Mouse (Mus musculus) forebrain, embryonic 10.5 days (tissue): Measurements from ENCODE around the gene Xntrpc. TPM values are rescaled to one million over a fixed set of nuclear protein-coding genes. Genes with fewer than 3 reads are reported as not detected.

ENCODE experiments used
- DNase-seq: peaks from one replicate; pipeline ENCODE4 v3.0.0-alpha.2; 2017; ENCODE audit warnings: low spot score; ENCODE audit errors: extremely low spot score
- H3K27ac ChIP-seq: fragments of 300-500 bp; sonication (generic); 2 replicates; pipeline ENCODE4 v1.5.1; 2016; ENCODE audit warnings: mild to moderate bottlenecking
- H3K27me3 ChIP-seq: fragments of 300-500 bp; sonication (generic); 2 replicates; pipeline ENCODE4 v1.6.1; 2016; ENCODE audit warnings: mild to moderate bottlenecking; ENCODE audit not compliant: poor library complexity, severe bottlenecking
- H3K36me3 ChIP-seq: fragments of 300-500 bp; sonication (generic); replicated peaks from 2 replicates; pipeline ENCODE4 v1.6.1; 2016; ENCODE audit warnings: mild to moderate bottlenecking, moderate library complexity
- H3K4me1 ChIP-seq: fragments of 300-500 bp; sonication (generic); 2 replicates; pipeline ENCODE4 v1.6.1; 2016
- H3K4me3 ChIP-seq: fragments of 300-500 bp; sonication (generic); 2 replicates; pipeline ENCODE4 v1.5.1; 2016; ENCODE audit warnings: mild to moderate bottlenecking, moderate library complexity
- H3K9me3 ChIP-seq: fragments of 300-500 bp; sonication (generic); 2 replicates; pipeline ENCODE4 v1.6.1; 2016; ENCODE audit warnings: mild to moderate bottlenecking, moderate library complexity
- WGBS: fragments of 180-500 bp; shearing (Covaris S2); methylation state at CpG from one replicate; pipeline ENCODE4 v1.1.7; 2016; 5-methylcytosine and 5-hydroxymethylcytosine counted together
- polyA plus RNA-seq: library from polyadenylated mRNA; unstranded; fragments of >200 nt; fragmentation: Nextera tagmentation; extraction: Ambion mirVana; gene quantifications from 2 replicates; pipeline ENCODE4 v1.2.1, GENCODE M21; 2016

The Xntrpc gene
- polyA plus RNA-seq, 1 experiment from 2014 or later = 1.9 TPM

GRCm38 (mm10) chr7:102113151-102113729 is 47.7 kb downstream of the Xntrpc start:
- no peaks in the 10 kb centered on the region for H3K9me3 ChIP-seq
- H3K27ac ChIP-seq = no peak overlapping the region
- WGBS = 88% methylated on average over 45 of the region's 45 CpGs
- 0 out of 2 replicates have a peak, but pooled peaks cover 1% of the 10 kb centered on the region for H3K27me3 ChIP-seq
- DNase-seq = no peak
- no peaks in the 10 kb centered on the region for H3K4me1 ChIP-seq
- peaks cover 3% of the 10 kb centered on the region for H3K36me3 ChIP-seq
- H3K4me3 ChIP-seq = no peak overlapping the region

DNA sequence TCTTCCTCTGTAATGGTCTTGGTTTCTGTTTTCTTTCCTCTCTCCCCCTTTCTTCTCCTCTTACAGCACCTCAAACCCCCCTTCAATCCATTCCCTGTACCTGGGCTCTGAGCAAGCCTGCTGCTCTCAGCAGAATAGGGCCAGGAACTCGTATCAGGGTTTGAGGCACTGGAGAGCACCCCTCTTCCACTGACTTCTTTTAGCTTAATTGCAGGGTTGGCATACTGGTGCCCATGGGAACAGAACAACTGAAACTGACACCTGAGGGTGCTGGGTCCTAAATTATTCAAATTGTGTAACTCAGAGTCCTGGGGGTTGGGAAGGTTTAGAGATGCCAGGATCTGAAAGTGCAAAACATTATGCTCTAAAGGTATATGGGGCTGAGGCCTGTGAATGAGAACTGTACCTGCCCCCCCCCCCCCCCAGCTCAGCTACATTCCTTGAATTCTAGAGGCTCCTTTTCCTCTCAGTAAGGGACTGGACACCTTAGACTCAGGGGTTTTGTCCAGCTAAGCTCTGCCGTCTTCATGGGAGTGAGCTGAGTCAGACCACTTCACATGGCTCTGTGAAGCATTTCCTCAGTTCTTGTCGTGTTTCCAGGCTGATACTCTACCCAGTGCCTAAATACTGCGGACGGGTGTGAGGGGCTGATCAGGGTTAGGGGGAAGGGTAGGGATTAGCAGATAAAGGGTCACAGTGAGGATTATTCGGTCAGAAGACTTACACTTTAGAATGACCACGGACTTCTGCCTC is 51.2 kb downstream of the Xntrpc start, which contains the start of gene Chrna10:
Chrna10 (minus strand) TSS at position 250 of the 753 bp plus-strand sequence.
- Histone ChIP-seq H3K36me3 (peaks cover 37% of the 10 kb centered on the region), H3K27ac (no peak within 1 kb of the TSS), H3K27me3 (no peaks in the 10 kb centered on the region), H3K4me3 (no peak within 1 kb of the TSS), H3K4me1 (no peaks in the 10 kb centered on the region), H3K9me3 (no peaks in the 10 kb centered on the region)
- 45% methylated on average over 7 of the region's 7 CpGs for WGBS
- DNase-seq = no peak

GRCm38 (mm10) chr7:102117382-102117781 is 51.9 kb downstream of the Xntrpc start:
- no peak overlapping the region for H3K4me3 ChIP-seq
- no peaks in the 10 kb centered on the region for H3K27me3 ChIP-seq
- H3K27ac ChIP-seq = no peak overlapping the region
- H3K36me3 ChIP-seq = peaks cover 43% of the 10 kb centered on the region
- H3K4me1 ChIP-seq = no peaks in the 10 kb centered on the region
- no peaks in the 10 kb centered on the region for H3K9me3 ChIP-seq
- DNase-seq = no peak
- WGBS = 79% methylated on average over 6 of the region's 6 CpGs

GRCm38 (mm10) chr7:102120326-102120725 is 54.8 kb downstream of the Xntrpc start:
- Histone ChIP-seq H3K9me3 (no peaks in the 10 kb centered on the region), H3K4me1 (no peaks in the 10 kb centered on the region), H3K27ac (no peak overlapping the region), H3K4me3 (no peak overlapping the region), H3K36me3 (peaks cover 73% of the 10 kb centered on the region), H3K27me3 (no peaks in the 10 kb centered on the region)
- DNase-seq = no peak
- 96% methylated on average over 10 of the region's 10 CpGs for WGBS

DNA sequence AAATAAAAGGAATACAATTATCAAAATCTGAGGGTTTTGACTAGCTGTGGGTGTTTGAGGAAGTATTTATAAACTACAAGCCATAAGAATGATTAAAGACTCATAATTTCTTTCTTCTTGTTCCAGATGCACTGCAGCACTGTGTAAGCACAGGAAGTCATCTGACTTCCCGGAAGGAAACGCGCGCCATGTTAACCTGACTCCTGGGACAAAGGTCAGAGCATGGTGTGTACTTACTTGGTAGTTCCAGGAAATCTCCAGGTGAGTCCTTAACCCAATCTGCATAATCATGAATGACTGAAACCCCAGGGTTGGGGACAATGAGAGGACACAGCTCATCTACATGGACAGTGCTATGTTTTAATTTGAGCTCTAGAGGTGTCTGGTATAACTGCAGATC is 66.9 kb downstream of the Xntrpc start:
- no peak for DNase-seq
- Histone ChIP-seq H3K9me3 (no peaks in the 10 kb centered on the region), H3K27ac (no peak overlapping the region), H3K4me3 (no peak overlapping the region), H3K27me3 (no peaks in the 10 kb centered on the region), H3K4me1 (no peaks in the 10 kb centered on the region), H3K36me3 (peaks cover 100% of the 10 kb centered on the region)
- WGBS = 96% methylated on average over 4 of the region's 4 CpGs

DNA sequence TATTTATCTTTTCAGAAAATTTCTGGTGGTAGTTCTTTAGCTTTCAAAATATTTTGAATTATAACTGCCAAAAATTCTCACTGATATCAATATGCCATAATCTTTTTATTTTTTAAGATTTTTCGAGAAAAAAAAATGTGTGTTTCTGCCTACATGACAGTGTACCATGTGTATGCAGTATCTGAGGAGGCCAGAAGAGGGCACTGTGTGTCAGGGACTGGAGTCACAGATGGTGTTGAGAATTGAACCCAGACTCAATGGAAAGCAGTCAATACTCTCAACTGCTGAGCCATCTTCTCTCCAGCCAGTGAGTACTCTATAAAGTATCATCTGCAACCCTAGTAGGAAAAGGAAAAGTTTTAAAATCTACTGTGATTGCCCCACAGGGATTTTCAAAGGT is 72.0 kb downstream of the Xntrpc start:
- WGBS = 85% methylated on average over 1 of the region's 1 CpGs
- Histone ChIP-seq H3K27ac (no peak overlapping the region), H3K36me3 (peaks cover 99% of the 10 kb centered on the region), H3K4me3 (no peak overlapping the region), H3K4me1 (no peaks in the 10 kb centered on the region), H3K27me3 (no peaks in the 10 kb centered on the region), H3K9me3 (no peaks in the 10 kb centered on the region)
- DNase-seq = peak; percentile 36

DNA sequence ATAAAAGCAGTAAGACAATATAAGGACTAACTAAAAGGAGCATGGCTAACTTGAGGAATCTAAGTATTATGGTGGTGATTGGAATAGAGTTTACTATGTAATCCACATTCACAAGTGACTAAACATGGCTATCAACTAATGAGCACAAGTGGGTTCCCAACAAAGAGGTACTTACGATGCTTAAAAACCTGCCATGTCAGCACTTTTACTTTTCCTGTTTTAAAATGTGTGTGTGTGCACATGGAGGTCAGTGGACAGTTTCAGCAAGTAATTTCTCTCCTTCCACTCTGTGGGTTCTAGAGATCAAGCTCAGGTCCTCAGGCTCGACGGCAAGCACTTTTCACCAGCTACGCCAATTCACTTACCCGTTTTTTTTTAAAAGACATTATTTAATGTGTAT is 72.4 kb downstream of the Xntrpc start:
- Histone ChIP-seq H3K27me3 (no peaks in the 10 kb centered on the region), H3K9me3 (no peaks in the 10 kb centered on the region), H3K4me1 (no peaks in the 10 kb centered on the region), H3K36me3 (peaks cover 97% of the 10 kb centered on the region), H3K4me3 (no peak overlapping the region), H3K27ac (no peak overlapping the region)
- no peak for DNase-seq
- WGBS = 97% methylated on average over 5 of the region's 5 CpGs

Other genes with a start within 250 kb of the Xntrpc start
- not detected in 2 replicates for gene Phox2a, start 247.4 kb upstream of the Xntrpc start, polyA plus RNA-seq
- gene Inppl1, start 227.5 kb upstream of the Xntrpc start, polyA plus RNA-seq = 45.8 and 46.2 TPM in 2 replicates
- gene Folr2, start 208.5 kb upstream of the Xntrpc start, polyA plus RNA-seq = 0.47 and 0.68 TPM in 2 replicates
- gene Anapc15, start 202.0 kb upstream of the Xntrpc start, polyA plus RNA-seq = 122 and 127 TPM in 2 replicates
- gene Folr1, start 194.9 kb upstream of the Xntrpc start, polyA plus RNA-seq = 11.9 and 13.1 TPM in 2 replicates
- gene Lamtor1, start 159.8 kb upstream of the Xntrpc start, polyA plus RNA-seq = 157 and 165 TPM in 2 replicates
- 0.62 and 1.2 TPM in 2 replicates for gene Tomt, start 159.4 kb upstream of the Xntrpc start, polyA plus RNA-seq
- 10.1 and 11.9 TPM in 2 replicates for gene Lrrc51, start 131.8 kb upstream of the Xntrpc start, polyA plus RNA-seq
- 95.7 and 96.0 TPM in 2 replicates for gene Numa1, start 131.6 kb upstream of the Xntrpc start, polyA plus RNA-seq
- gene Il18bp, start 47.0 kb upstream of the Xntrpc start, polyA plus RNA-seq = 3.9 TPM in 2 replicates
- 31.1 and 34.2 TPM in 2 replicates for gene Rnf121, start 244 bp upstream of the Xntrpc start, polyA plus RNA-seq
- gene Xndc1, start 202 bp upstream of the Xntrpc start, polyA plus RNA-seq = 48.6 and 50.7 TPM in 2 replicates
- gene Trpc2, start 17.4 kb downstream of the Xntrpc start, polyA plus RNA-seq = not detected in 2 replicates
- 0.57 and 1.3 TPM in 2 replicates for gene Art1, start 36.0 kb downstream of the Xntrpc start, polyA plus RNA-seq
- 2.9 and 3.2 TPM in 2 replicates for gene Art5, start 43.8 kb downstream of the Xntrpc start, polyA plus RNA-seq
- gene Chrna10, start 51.1 kb downstream of the Xntrpc start, polyA plus RNA-seq = not detected in 2 replicates
- 45.9 and 48.7 TPM in 2 replicates for gene Nup98, start 144.5 kb downstream of the Xntrpc start, polyA plus RNA-seq
- 54.7 and 55.0 TPM in 2 replicates for gene Pgap2, start 144.5 kb downstream of the Xntrpc start, polyA plus RNA-seq
- 37.9 and 39.2 TPM in 2 replicates for gene Rhog, start 190.3 kb downstream of the Xntrpc start, polyA plus RNA-seq
- 11.6 and 11.7 TPM in 2 replicates for gene Stim1, start 202.1 kb downstream of the Xntrpc start, polyA plus RNA-seq